Mouse (Mus musculus) urinary bladder, adult 2 months (tissue): ENCODE measurements around the gene Rcor3. TPM values are rescaled to one million over a fixed set of nuclear protein-coding genes. Genes with fewer than 3 reads are reported as not detected.

ENCODE experiments used
- DNase-seq: peaks from one replicate; pipeline ENCODE4 v3.0.0; 2022; ENCODE audit warnings: low spot score
- polyA plus RNA-seq: library from polyadenylated mRNA; depleted of rRNA; stranded (reverse); fragments of >200 nt; gene quantifications from 2 replicates; pipeline ENCODE4 v1.2.3, GENCODE M21; 2012

Rcor3 gene
- polyA plus RNA-seq, 1 experiment = 32.0 TPM

- no peak for DNase-seq
Measured at GRCm38 (mm10) chr1:192094451-192095170, 43.3 kb downstream of the Rcor3 start.

- peak; percentile 44 for DNase-seq
Measured at GRCm38 (mm10) chr1:192092879-192093660, 44.8 kb downstream of the Rcor3 start.

DNA sequence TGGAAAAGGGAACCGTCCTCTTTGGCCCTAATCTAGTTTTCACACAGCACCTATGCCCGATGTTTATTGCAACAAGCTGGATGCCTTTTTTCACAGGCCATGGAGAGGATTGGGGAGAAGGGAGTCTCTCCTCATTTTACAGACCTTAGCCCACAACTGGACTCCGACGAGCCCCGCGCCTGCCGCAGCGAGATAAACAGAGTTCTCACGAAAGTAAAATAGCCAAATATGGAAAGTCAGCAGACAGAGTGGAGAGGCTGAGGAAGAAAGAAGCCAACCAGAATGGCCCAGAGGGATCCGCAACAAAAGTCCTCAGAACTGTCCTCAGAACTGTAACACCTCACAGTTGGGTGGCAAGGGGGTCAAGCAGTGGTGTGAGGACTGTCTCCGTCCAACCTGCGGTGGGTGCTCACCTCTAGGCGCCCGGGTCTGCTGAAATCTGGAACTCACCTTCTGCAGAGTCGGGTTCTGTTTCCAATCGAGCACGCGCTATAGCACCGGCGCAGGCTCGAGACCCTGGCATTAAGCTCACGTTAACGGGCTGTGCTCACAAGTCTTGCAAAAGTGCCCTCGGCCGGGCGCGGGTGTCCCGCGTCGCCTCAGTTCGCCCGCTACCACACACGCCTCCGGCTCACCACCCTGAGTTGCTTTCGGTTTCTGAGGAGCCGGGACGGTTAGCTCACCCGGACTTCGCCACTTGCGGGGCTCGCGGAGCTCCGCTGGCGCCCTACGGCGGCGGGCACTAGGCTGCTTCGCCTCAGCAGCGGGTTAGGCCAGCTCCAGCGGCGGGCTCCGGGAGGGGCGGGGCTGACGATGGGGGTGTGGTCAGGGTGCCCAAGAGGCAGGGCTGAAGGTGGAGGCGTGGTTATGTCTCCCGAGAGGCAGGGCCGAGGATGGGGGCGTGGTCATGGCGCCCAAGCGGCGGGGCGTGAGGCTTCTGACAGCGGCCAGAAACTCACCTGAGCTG is 45.8 kb downstream of the Rcor3 start, which contains the start of gene Traf5:
TSS of gene Traf5 (minus strand) at position 754 of the 967 bp plus-strand sequence.
- peak; percentile 87 for DNase-seq

GRCm38 (mm10) chr1:192090689-192091567 is 46.9 kb downstream of the Rcor3 start:
- DNase-seq = no peak

DNA sequence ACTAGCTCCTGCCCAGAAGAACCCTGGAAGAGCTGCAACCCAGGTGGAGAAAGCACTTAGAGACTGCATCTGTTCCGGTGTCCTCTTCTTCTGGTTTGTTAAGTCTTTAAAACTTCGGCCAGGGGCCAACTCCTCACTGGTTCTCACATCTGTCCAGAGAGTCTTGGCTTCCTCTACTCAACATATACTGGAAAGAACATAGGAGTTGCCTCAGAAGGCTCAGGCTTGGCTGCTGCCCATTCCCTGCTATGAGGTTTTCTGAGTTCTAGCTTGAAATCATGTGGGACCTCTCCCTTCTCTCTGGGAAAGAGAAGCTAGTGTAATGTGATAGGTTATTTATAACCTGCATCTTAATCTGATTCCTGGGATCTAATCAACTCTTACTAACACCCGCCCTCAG is 47.6 kb downstream of the Rcor3 start:
- DNase-seq = no peak

- DNase-seq = no peak
Measured at GRCm38 (mm10) chr1:192089208-192090166, 48.4 kb downstream of the Rcor3 start.

DNA sequence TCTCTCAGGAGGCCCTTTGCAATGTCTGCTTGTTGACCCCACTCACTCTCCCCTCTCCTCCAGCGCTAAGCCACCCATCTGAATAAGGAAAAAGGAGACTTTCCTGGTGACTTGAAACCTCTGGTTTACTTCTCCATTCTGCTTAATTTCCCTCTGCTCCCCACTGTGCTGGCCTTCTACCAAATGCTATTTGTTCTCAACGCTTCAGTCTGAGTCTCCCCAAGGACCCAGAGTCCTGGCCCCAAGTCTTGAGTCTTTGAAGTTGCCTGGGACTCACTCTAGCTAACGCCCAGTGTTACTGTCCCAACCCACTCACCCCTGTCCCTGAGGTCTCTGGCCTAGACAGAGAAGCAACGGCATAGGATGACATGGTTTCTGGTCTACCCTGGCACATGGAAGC is 49.9 kb downstream of the Rcor3 start:
- DNase-seq = no peak

DNA sequence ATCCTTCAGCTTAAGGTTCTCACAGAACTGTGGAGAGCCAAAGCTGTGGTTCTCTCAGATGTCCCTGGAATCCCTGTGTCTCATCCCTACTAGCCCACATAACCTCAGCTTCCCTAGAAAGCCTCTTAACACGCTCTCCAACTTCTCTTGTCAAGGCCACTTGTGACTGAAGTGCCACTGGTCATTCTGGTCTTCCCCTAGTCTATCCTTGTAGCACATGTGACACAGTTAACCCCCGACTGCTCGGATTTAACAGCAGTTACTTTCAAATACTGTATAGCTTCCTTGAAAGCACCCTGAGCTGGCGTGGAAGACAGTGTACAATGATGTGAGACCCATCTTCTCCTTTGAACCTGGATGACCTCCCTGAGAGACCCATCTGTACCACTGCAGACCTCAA is 50.8 kb downstream of the Rcor3 start:
- DNase-seq = no peak

GRCm38 (mm10) chr1:192086279-192087037 is 51.4 kb downstream of the Rcor3 start:
- no peak for DNase-seq

- no peak for DNase-seq
Measured at GRCm38 (mm10) chr1:192085218-192085617, 52.6 kb downstream of the Rcor3 start.

GRCm38 (mm10) chr1:192082646-192083045 is 55.2 kb downstream of the Rcor3 start:
- DNase-seq = no peak

GRCm38 (mm10) chr1:192081129-192081528 is 56.7 kb downstream of the Rcor3 start:
- DNase-seq = no peak

GRCm38 (mm10) chr1:192079121-192079520 is 58.7 kb downstream of the Rcor3 start:
- DNase-seq = no peak

GRCm38 (mm10) chr1:192078406-192078805 is 59.5 kb downstream of the Rcor3 start:
- DNase-seq = no peak

- DNase-seq = no peak
Measured at GRCm38 (mm10) chr1:192076796-192077535, 60.9 kb downstream of the Rcor3 start.

- no peak for DNase-seq
Measured at GRCm38 (mm10) chr1:192076101-192076500, 61.8 kb downstream of the Rcor3 start.

GRCm38 (mm10) chr1:192074824-192075223 is 63.0 kb downstream of the Rcor3 start:
- no peak for DNase-seq

DNA sequence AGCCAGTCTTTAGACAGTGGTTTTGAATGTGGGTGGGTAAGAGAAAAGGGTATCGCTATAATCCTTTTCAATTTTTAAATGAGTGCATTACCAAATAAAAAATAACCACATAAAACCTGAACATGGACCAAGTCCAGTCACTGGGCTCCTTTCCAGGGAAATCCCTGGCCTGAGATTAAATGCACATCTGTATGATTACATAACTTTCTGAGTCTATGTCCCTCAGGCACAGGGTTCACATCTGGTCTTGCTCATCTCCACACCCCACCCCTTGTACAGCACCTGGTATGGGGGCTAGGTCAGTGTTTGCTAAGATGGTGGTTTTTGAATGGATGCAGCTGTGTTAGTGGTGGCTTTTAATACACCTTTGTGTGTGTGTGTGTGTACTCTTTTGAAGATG is 65.4 kb downstream of the Rcor3 start:
- no peak for DNase-seq
